Mouse (Mus musculus): ENCODE results near the gene Galnt2. TPM values are rescaled to one million over a fixed set of nuclear protein-coding genes. Genes with fewer than 3 reads are reported as not detected.
A peak's percentile ranks its signal among the peaks of the same experiment; 100 is the strongest.

Galnt2 gene
- polyA plus RNA-seq, 1 experiment from 2014 or later: 77.9 TPM

- Histone ChIP-seq H3K4me1 (replicated peaks) (peaks cover 85% of the 10 kb centered on the region), H3K9ac (0 out of 2 replicates have a peak overlapping the region, but pooled peaks have one; percentile 24), H3K4me3 (no peak overlapping the region), H3K9me3 (replicated peaks) (no peaks in the 10 kb centered on the region), H3K27ac (ENCODE audit: poor library complexity, severe bottlenecking) (peak overlapping the region; percentile 87), H3K4me2 (peak overlapping the region; percentile 14; the same call in 1 of the 2 replicates), H3K27me3 (replicated peaks) (no peaks in the 10 kb centered on the region), H3K36me3 (no peaks in the 10 kb centered on the region)
- no peak for ATAC-seq (ENCODE audit: insufficient number of reproducible peaks, low FRiP score)
- WGBS: 45% methylated on average over 11 of the region's 11 CpGs
These were observed 50.7 kb downstream of the Galnt2 start for GRCm38 (mm10) chr8:124281700-124282541.

- H3K36me3 ChIP-seq: no peaks in the 10 kb centered on the region
- peak overlapping the region; percentile 21; the same call in 1 of the 2 replicates for H3K9ac ChIP-seq
- no peak overlapping the region for H3K4me2 ChIP-seq
- peaks cover 92% of the 10 kb centered on the region for H3K4me1 ChIP-seq (replicated peaks)
- H3K4me3 ChIP-seq: no peak overlapping the region
- peak overlapping the region; percentile 59; the same call in 1 of the 2 replicates for H3K27ac ChIP-seq (ENCODE audit: poor library complexity, severe bottlenecking)
- H3K27me3 ChIP-seq (replicated peaks): no peaks in the 10 kb centered on the region
- H3K9me3 ChIP-seq (replicated peaks): no peaks in the 10 kb centered on the region
- ATAC-seq (ENCODE audit: insufficient number of reproducible peaks, low FRiP score): no peak
- WGBS: 75% methylated on average over 12 of the region's 12 CpGs
These were observed 51.9 kb downstream of the Galnt2 start for GRCm38 (mm10) chr8:124282878-124283630.

- H3K36me3 ChIP-seq: no peaks in the 10 kb centered on the region
- H3K4me3 ChIP-seq: no peak overlapping the region
- no peaks in the 10 kb centered on the region for H3K27me3 ChIP-seq (replicated peaks)
- H3K9ac ChIP-seq: peak overlapping the region; percentile 3; the same call in 1 of the 2 replicates
- no peaks in the 10 kb centered on the region for H3K9me3 ChIP-seq (replicated peaks)
- peak overlapping the region; percentile 59 for H3K27ac ChIP-seq (ENCODE audit: poor library complexity, severe bottlenecking)
- no peak for ATAC-seq (ENCODE audit: insufficient number of reproducible peaks, low FRiP score)
- no peak overlapping the region for H3K4me2 ChIP-seq
- WGBS: 63% methylated on average over 11 of the region's 11 CpGs
- peaks cover 85% of the 10 kb centered on the region for H3K4me1 ChIP-seq (replicated peaks)
These were observed 52.6 kb downstream of the Galnt2 start for GRCm38 (mm10) chr8:124283644-124284332.

DNA sequence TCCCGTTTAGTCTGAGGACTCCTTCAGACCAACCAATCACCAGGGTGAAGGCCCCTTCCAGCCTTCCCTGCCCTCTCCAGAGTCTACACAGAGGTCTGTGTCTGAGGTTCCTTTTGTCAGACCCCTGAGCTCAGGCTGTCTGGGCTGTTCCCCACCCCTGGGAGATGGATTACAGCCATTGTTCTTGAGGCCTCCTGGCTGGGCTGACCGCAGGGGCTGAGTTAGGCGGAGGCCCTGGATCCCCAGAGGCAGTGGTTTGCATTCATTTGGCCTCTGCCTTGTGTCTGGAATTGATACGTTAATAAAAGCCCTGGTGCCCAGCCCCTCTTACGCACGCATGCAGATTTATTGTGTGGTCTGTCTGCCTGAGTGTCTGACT is 53.1 kb downstream of the Galnt2 start:
- WGBS: 42% methylated on average over 6 of the region's 6 CpGs
- ATAC-seq (ENCODE audit: insufficient number of reproducible peaks, low FRiP score): no peak
- Histone ChIP-seq H3K36me3 (no peaks in the 10 kb centered on the region), H3K9ac (peak overlapping the region; percentile 3; the same call in 1 of the 2 replicates), H3K4me1 (replicated peaks) (peaks cover 83% of the 10 kb centered on the region), H3K9me3 (replicated peaks) (no peaks in the 10 kb centered on the region), H3K4me2 (no peak overlapping the region), H3K27ac (ENCODE audit: poor library complexity, severe bottlenecking) (peak overlapping the region; percentile 59; the same call in 1 of the 2 replicates), H3K4me3 (no peak overlapping the region), H3K27me3 (replicated peaks) (no peaks in the 10 kb centered on the region)

DNA sequence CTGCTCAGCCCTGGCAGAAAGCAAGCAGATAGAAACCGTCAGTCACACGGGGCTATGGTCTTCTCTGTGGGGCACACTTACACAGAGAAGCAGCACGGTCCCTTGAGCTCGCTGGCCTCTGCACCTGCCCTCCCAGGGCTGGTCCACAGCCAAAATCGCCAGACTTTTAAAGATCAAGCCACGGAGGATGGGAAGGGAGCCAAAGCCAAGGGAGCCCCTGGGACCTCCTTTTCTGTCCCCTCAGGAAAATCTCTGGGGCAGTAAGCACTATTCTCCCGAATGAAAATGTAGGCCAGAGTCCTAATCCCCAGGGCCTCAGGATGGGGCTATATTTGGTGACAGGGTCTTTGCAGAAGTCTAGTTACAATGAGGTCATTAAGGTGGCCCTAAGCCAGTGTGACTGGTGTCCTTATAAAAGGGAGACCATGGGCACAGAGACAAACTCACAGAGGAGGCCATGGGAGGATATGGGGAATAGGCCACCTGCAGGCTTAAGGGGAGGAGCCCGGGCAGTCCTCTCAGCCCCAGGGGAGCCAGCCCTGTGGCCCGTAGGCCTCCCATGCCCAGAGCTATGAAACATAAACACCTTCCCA is 53.9 kb downstream of the Galnt2 start:
- ATAC-seq (ENCODE audit: insufficient number of reproducible peaks, low FRiP score): no peak
- peaks cover 76% of the 10 kb centered on the region for H3K4me1 ChIP-seq (replicated peaks)
- peak overlapping the region; percentile 44; the same call in 1 of the 2 replicates for H3K9ac ChIP-seq

GRCm38 (mm10) chr8:124286461-124287124 is 55.4 kb downstream of the Galnt2 start:
- Histone ChIP-seq H3K27ac (ENCODE audit: poor library complexity, severe bottlenecking) (no peak overlapping the region), H3K4me1 (replicated peaks) (peaks cover 62% of the 10 kb centered on the region), H3K27me3 (replicated peaks) (no peaks in the 10 kb centered on the region), H3K9me3 (replicated peaks) (no peaks in the 10 kb centered on the region), H3K9ac (no peak overlapping the region), H3K4me3 (no peak overlapping the region), H3K36me3 (no peaks in the 10 kb centered on the region), H3K4me2 (no peak overlapping the region)
- no peak for ATAC-seq (ENCODE audit: insufficient number of reproducible peaks, low FRiP score)
- WGBS: 58% methylated on average over 4 of the region's 4 CpGs

More for the DNA sequence above, 53.9 kb downstream of the Galnt2 start:
- Histone ChIP-seq H3K36me3 (no peaks in the 10 kb centered on the region), H3K27me3 (replicated peaks) (no peaks in the 10 kb centered on the region), H3K4me2 (no peak overlapping the region), H3K27ac (ENCODE audit: poor library complexity, severe bottlenecking) (peak overlapping the region; percentile 59), H3K4me3 (no peak overlapping the region), H3K9me3 (replicated peaks) (no peaks in the 10 kb centered on the region)
- WGBS: 50% methylated on average over 9 of the region's 9 CpGs

GRCm38 (mm10) chr8:124288215-124288864 is 57.1 kb downstream of the Galnt2 start:
- no peaks in the 10 kb centered on the region for H3K36me3 ChIP-seq
- H3K27ac ChIP-seq (ENCODE audit: poor library complexity, severe bottlenecking): no peak overlapping the region
- no peaks in the 10 kb centered on the region for H3K27me3 ChIP-seq (replicated peaks)
- no peak overlapping the region for H3K4me2 ChIP-seq
- peaks cover 54% of the 10 kb centered on the region for H3K4me1 ChIP-seq (replicated peaks)
- H3K9me3 ChIP-seq (replicated peaks): no peaks in the 10 kb centered on the region
- H3K4me3 ChIP-seq: no peak overlapping the region
- WGBS: 72% methylated on average over 4 of the region's 4 CpGs
- no peak overlapping the region for H3K9ac ChIP-seq
- no peak for ATAC-seq (ENCODE audit: insufficient number of reproducible peaks, low FRiP score)

DNA sequence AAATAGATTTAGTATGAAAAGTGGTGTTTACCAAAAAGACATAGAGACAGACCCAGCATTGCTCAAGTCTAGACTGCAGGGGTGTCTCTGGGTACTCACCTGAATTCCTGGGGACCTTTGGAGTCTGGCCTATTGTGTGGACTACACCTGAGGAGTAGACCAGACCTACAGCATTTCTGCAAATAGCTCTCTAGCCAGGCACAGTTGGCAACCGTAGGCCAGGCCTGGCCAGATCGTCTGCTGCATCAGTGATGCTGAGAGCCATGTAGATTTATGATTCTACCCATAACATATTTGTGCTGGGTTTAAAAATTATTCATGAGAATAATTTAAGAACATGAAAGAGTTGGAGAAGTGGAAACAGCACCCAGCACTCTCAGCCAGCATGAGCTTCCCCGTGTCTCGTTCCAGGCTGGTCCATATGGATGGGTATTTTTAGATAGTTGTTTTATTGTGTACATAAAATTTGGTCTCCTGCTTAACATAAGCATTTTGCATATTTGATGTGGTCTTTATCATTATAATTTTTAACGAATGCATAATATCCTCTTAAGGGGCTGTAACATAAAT is 58.4 kb downstream of the Galnt2 start:
- no peak for ATAC-seq (ENCODE audit: insufficient number of reproducible peaks, low FRiP score)
- H3K4me3 ChIP-seq: no peak overlapping the region
- no peak overlapping the region for H3K4me2 ChIP-seq
- no peaks in the 10 kb centered on the region for H3K9me3 ChIP-seq (replicated peaks)
- H3K4me1 ChIP-seq (replicated peaks): peaks cover 54% of the 10 kb centered on the region
- 89% methylated on average over 5 of the region's 5 CpGs for WGBS
- H3K36me3 ChIP-seq: no peaks in the 10 kb centered on the region
- H3K9ac ChIP-seq: no peak overlapping the region
- no peak overlapping the region for H3K27ac ChIP-seq (ENCODE audit: poor library complexity, severe bottlenecking)
- no peaks in the 10 kb centered on the region for H3K27me3 ChIP-seq (replicated peaks)

GRCm38 (mm10) chr8:124290911-124291691 is 59.9 kb downstream of the Galnt2 start:
- Histone ChIP-seq H3K9me3 (replicated peaks) (no peaks in the 10 kb centered on the region), H3K9ac (no peak overlapping the region), H3K27me3 (replicated peaks) (no peaks in the 10 kb centered on the region), H3K4me1 (replicated peaks) (peaks cover 52% of the 10 kb centered on the region), H3K27ac (ENCODE audit: poor library complexity, severe bottlenecking) (no peak overlapping the region), H3K36me3 (0 out of 2 replicates have a peak, but pooled peaks cover 10% of the 10 kb centered on the region), H3K4me2 (no peak overlapping the region), H3K4me3 (no peak overlapping the region)
- WGBS: 84% methylated on average over 9 of the region's 9 CpGs
- no peak for ATAC-seq (ENCODE audit: insufficient number of reproducible peaks, low FRiP score)
